In genomic region chr2:76264258-76264657, GRCm38 (mm10) we compare ENCODE assay signal across 23 mouse cellular contexts.
DNase-seq lines count a peak whose midpoint lies in the region; ATAC-seq and TF ChIP-seq lines count a peak whose summit lies in the region.
"Had no signal": no experiment of that assay in that cellular context is flagged by ENCODE, and none has a peak within 500 bp of the region (broad histone marks: within the 10 kb centered on the region; RNA-seq: fewer than 3 reads in every experiment).

No protein-coding gene starts in this region.

- no peak overlapping the region for H3K9ac ChIP-seq in liver, embryonic 13.5 days
- no peak overlapping the region for H3K9ac ChIP-seq in liver, embryonic 11.5 days (ENCODE audit: low read depth, low read length)
- H3K9ac ChIP-seq in MEL (ENCODE audit: control insufficient read depth, low read depth, low read length, poor library complexity, severe bottlenecking) = no peak overlapping the region
- H3K9ac ChIP-seq in kidney, embryonic 15.5 days = no peak overlapping the region
- H3K9ac ChIP-seq: embryonic facial prominence, embryonic 13.5 days; embryonic facial prominence, embryonic 15.5 days; forebrain, embryonic 12.5 days had no signal

- H3K4me2 ChIP-seq in liver, embryonic 13.5 days = no peak overlapping the region
- no peak overlapping the region for H3K4me2 ChIP-seq in liver, embryonic 11.5 days
- no peak overlapping the region for H3K4me2 ChIP-seq in kidney, embryonic 15.5 days
- H3K4me2 ChIP-seq: embryonic facial prominence, embryonic 13.5 days; embryonic facial prominence, embryonic 15.5 days; forebrain, embryonic 12.5 days had no signal

- peaks cover 13% of the 10 kb centered on the region for H3K4me1 ChIP-seq in liver, embryonic 13.5 days (replicated peaks)
- H3K4me1 ChIP-seq in liver, embryonic 11.5 days (replicated peaks; ENCODE audit: control insufficient read depth, insufficient read depth, low read length) = no peaks in the 10 kb centered on the region
- peaks cover 2 to 9% of the 10 kb centered on the region in 2 experiments; a peak in 3 of 4 replicates for H3K4me1 ChIP-seq in MEL (ENCODE audit: control insufficient read depth in 1 of 2, insufficient read depth in 2 of 2, low read length in 2 of 2)
- no peaks in the 10 kb centered on the region for H3K4me1 ChIP-seq in kidney, embryonic 15.5 days
- H3K4me1 ChIP-seq: forebrain, embryonic 10.5 days; forebrain, embryonic 12.5 days had no signal

- TF ChIP-seq CTCF in MEL (IDR thresholded peaks at IDR 0.05 in 2 of 3, conservative IDR thresholded peaks at IDR 0.05 in 1 of 3; ENCODE audit: control insufficient read depth in 1 of 3, insufficient read depth in 1 of 3, low read depth in 2 of 3, low read length in 3 of 3, poor library complexity in 1 of 3, severe bottlenecking in 1 of 3) = no peak

- no peak overlapping the region for H3K27ac ChIP-seq in liver, embryonic 13.5 days
- H3K27ac ChIP-seq in liver, embryonic 11.5 days (ENCODE audit: low read depth, low read length) = no peak overlapping the region
- H3K27ac ChIP-seq in MEL (ENCODE audit: control insufficient read depth, low read depth, low read length) = no peak overlapping the region
- H3K27ac ChIP-seq in kidney, embryonic 15.5 days = no peak overlapping the region
- H3K27ac ChIP-seq: embryonic facial prominence, embryonic 13.5 days; embryonic facial prominence, embryonic 15.5 days; forebrain, embryonic 10.5 days; forebrain, embryonic 12.5 days had no signal

- no peaks in the 10 kb centered on the region for H3K79me2 ChIP-seq in MEL (ENCODE audit: control insufficient read depth, insufficient read depth, low read length, poor library complexity)

- H3K27me3 ChIP-seq in liver, embryonic 13.5 days = no peaks in the 10 kb centered on the region; the same call in 1 of the 2 replicates
- H3K27me3 ChIP-seq in liver, embryonic 11.5 days (replicated peaks; ENCODE audit: control insufficient read depth, insufficient read depth, low read length) = no peaks in the 10 kb centered on the region
- H3K27me3 ChIP-seq in MEL (ENCODE audit: control insufficient read depth in 1 of 2, insufficient read depth in 2 of 2, low read length in 2 of 2) = no peaks in the 10 kb centered on the region
- no peaks in the 10 kb centered on the region for H3K27me3 ChIP-seq in kidney, embryonic 15.5 days
- H3K27me3 ChIP-seq: embryonic facial prominence, embryonic 13.5 days; embryonic facial prominence, embryonic 15.5 days; forebrain, embryonic 12.5 days had no signal

- WGBS in liver, embryonic 13.5 days (ENCODE audit: insufficient replicate concordance) = 47% methylated on average over 10 of the region's 10 CpGs
- 63% methylated on average over 10 of the region's 10 CpGs for WGBS in liver, embryonic 11.5 days
- 63% methylated on average over 10 of the region's 10 CpGs for WGBS in kidney, embryonic 15.5 days

- H3K4me3 ChIP-seq in liver, embryonic 13.5 days (replicated peaks) = no peak overlapping the region
- H3K4me3 ChIP-seq in liver, embryonic 11.5 days (ENCODE audit: low read depth, low read length) = no peak overlapping the region
- no peak overlapping the region; a peak in 1 of 4 replicates for H3K4me3 ChIP-seq in MEL (ENCODE audit: control insufficient read depth in 1 of 2, insufficient read depth in 1 of 2, low read depth in 2 of 2, low read length in 2 of 2)
- no peak overlapping the region for H3K4me3 ChIP-seq in kidney, embryonic 15.5 days (replicated peaks)
- H3K4me3 ChIP-seq: embryonic facial prominence, embryonic 13.5 days; embryonic facial prominence, embryonic 15.5 days; erythroblast, embryonic 14.5 days; forebrain, embryonic 10.5 days; forebrain, embryonic 12.5 days had no signal

- DNase-seq in liver, embryonic 13.5 days = no peak
- no peak for DNase-seq in liver, embryonic 11.5 days (ENCODE audit: low spot score)
- peak; percentile 55 for DNase-seq in MEL (ENCODE audit: low read depth, low spot score)
- peak; percentile 8 for DNase-seq in ZHBTc4 (ENCODE audit: low read depth, low spot score)
- no peak for DNase-seq in MN1 (ENCODE audit: low spot score)
- DNase-seq: adrenal gland, adult 8-10 months; adrenal gland, postnatal 14 days; cerebellum, adult 11 months; cerebellum, adult 18-20 months; cerebellum, adult 8-10 months; cerebellum, adult 9-11 months; cerebellum, postnatal 14 days; cerebellum, postnatal 36 days; embryo, embryonic 11 days had no signal

- TF ChIP-seq EP300 in MEL (IDR thresholded peaks at IDR 0.05; ENCODE audit: low read depth in 1 of 2, low read length in 2 of 2) = no peak

- no peak for TF ChIP-seq RAD21 in MEL (IDR thresholded peaks at IDR 0.05; ENCODE audit: low read depth, low read length)

- no peaks in the 10 kb centered on the region for H3K36me3 ChIP-seq in liver, embryonic 13.5 days
- no peaks in the 10 kb centered on the region for H3K36me3 ChIP-seq in liver, embryonic 11.5 days (ENCODE audit: control insufficient read depth, insufficient read depth, low read length)
- peaks cover 0 to 2% of the 10 kb centered on the region in 2 experiments; a peak in 2 of 4 replicates for H3K36me3 ChIP-seq in MEL (ENCODE audit: control insufficient read depth in 1 of 2, insufficient read depth in 2 of 2, low read length in 2 of 2)
- H3K36me3 ChIP-seq in kidney, embryonic 15.5 days = no peaks in the 10 kb centered on the region
- H3K36me3 ChIP-seq: embryonic facial prominence, embryonic 13.5 days; embryonic facial prominence, embryonic 15.5 days; forebrain, embryonic 10.5 days; forebrain, embryonic 12.5 days had no signal

- ATAC-seq in liver, embryonic 13.5 days (ENCODE audit: low read depth) = 0 out of 2 replicates have a peak, but pooled peaks have one; percentile 39
- no peak for ATAC-seq in liver, embryonic 11.5 days (replicated peaks; ENCODE audit: low FRiP score)
- ATAC-seq in kidney, embryonic 15.5 days (replicated peaks; ENCODE audit: low FRiP score) = no peak
- ATAC-seq: activated CD4-positive, CD25-positive, alpha-beta regulatory T cell, adult 4 months; forebrain, embryonic 14.5 days; forebrain, embryonic 16.5 days had no signal

- no peak for TF ChIP-seq POLR2A in MEL (IDR thresholded peaks at IDR 0.05; ENCODE audit: control insufficient read depth in 1 of 2, insufficient read depth in 1 of 2, low read depth in 1 of 2, low read length in 2 of 2, poor library complexity in 1 of 2)

- no peaks in the 10 kb centered on the region for H3K9me3 ChIP-seq in liver, embryonic 13.5 days (replicated peaks)
- H3K9me3 ChIP-seq in liver, embryonic 11.5 days (ENCODE audit: control insufficient read depth, low read length) = no peaks in the 10 kb centered on the region
- H3K9me3 ChIP-seq in MEL (replicated peaks; ENCODE audit: insufficient read depth, low read length) = no peaks in the 10 kb centered on the region
- no peaks in the 10 kb centered on the region for H3K9me3 ChIP-seq in kidney, embryonic 15.5 days (replicated peaks)
- H3K9me3 ChIP-seq: embryonic facial prominence, embryonic 13.5 days; embryonic facial prominence, embryonic 15.5 days; forebrain, embryonic 10.5 days; forebrain, embryonic 12.5 days had no signal

TF ChIP-seq in MEL, 35 proteins besides CTCF, POLR2A, EP300 and RAD21:
- TF ChIP-seq ZNF384 (IDR thresholded peaks at IDR 0.05; ENCODE audit: low read depth, low read length) (no peak), CHD2 (IDR thresholded peaks at IDR 0.05; ENCODE audit: low read length) (no peak), SMC3 (IDR thresholded peaks at IDR 0.05; ENCODE audit: low read depth, low read length) (no peak), NELFE (IDR thresholded peaks at IDR 0.05; ENCODE audit: low read depth, low read length) (no peak), USF2 (IDR thresholded peaks at IDR 0.05; ENCODE audit: borderline replicate concordance in 1 of 2, insufficient read depth in 1 of 2, low read depth in 1 of 2, low read length in 2 of 2) (no peak), GATA1 (IDR thresholded peaks at IDR 0.05; ENCODE audit: low read depth, low read length) (no peak), ELF1 (IDR thresholded peaks at IDR 0.05; ENCODE audit: low read depth, low read length) (no peak), MAX (IDR thresholded peaks at IDR 0.05; ENCODE audit: low read length) (no peak), USF1 (IDR thresholded peaks at IDR 0.05; ENCODE audit: low read depth, low read length) (no peak), MAFK (IDR thresholded peaks at IDR 0.05; ENCODE audit: borderline replicate concordance, low read depth, low read length) (no peak), SIN3A (IDR thresholded peaks at IDR 0.05; ENCODE audit: low read length) (no peak)
TF ChIP-seq in MEL: peak in this region for 0.

Comparison
In these comparisons a context has a peak if more than half of its experiments do, and no peak if none do; other contexts are left out.
1. DNase-seq: peak in MEL (single experiment) and ZHBTc4 (single experiment); none in liver, embryonic 13.5 days (single experiment), liver, embryonic 11.5 days (single experiment) and MN1 (single experiment).